Mouse (Mus musculus) myocyte (in vitro differentiated cells): ENCODE results near the gene Trp73.

ENCODE experiments used
- MAX ChIP-seq: IDR thresholded peaks from one replicate; pipeline ENCODE4 v1.6.1; 2011; ENCODE audit warnings: low read depth, mild to moderate bottlenecking, control low read depth
- SRF ChIP-seq: IDR thresholded peaks from one replicate; pipeline ENCODE4 v1.6.1; 2011; ENCODE audit warnings: low read depth; ENCODE audit not compliant: control insufficient read depth, insufficient read length
- USF1 ChIP-seq: IDR thresholded peaks from one replicate; pipeline ENCODE4 v1.6.1; 2011; ENCODE audit warnings: low read depth, mild to moderate bottlenecking, control low read depth, moderate library complexity

GRCm38 (mm10) chr4:154026441-154026761 lies 113.6 kb downstream of the Trp73 start:
- TF ChIP-seq USF1 (no peak), MAX (no peak), SRF (no peak)
